Mouse (Mus musculus) hindbrain, embryonic 15.5 days (tissue): ENCODE measurements around the gene Pcyox1. TPM values are rescaled to one million over a fixed set of nuclear protein-coding genes. Genes with fewer than 3 reads are reported as not detected.
A peak's percentile ranks its signal among the peaks of the same experiment; 100 is the strongest.

Experiments used
- ATAC-seq: fragments of 200-750 bp; cut with Nextera tagmentation; 2 replicates; pipeline ENCODE4 v1.8.0; 2017; ENCODE audit warnings: low read depth, moderate number of reproducible peaks, moderate TSS enrichment; ENCODE audit not compliant: low FRiP score
- H3K27ac ChIP-seq: fragments of 300-500 bp; sonication (generic); replicated peaks from 2 replicates; pipeline ENCODE4 v1.5.1; 2015; ENCODE audit warnings: mild to moderate bottlenecking, inconsistent platforms
- H3K27me3 ChIP-seq: fragments of 300-500 bp; sonication (generic); 2 replicates; pipeline ENCODE4 v1.6.1; 2015; ENCODE audit warnings: control low read depth, inconsistent platforms
- H3K36me3 ChIP-seq: fragments of 300-500 bp; sonication (generic); 2 replicates; pipeline ENCODE4 v1.6.1; 2015; ENCODE audit warnings: control low read depth, inconsistent platforms
- H3K4me1 ChIP-seq: fragments of 300-500 bp; sonication (generic); replicated peaks from 2 replicates; pipeline ENCODE4 v1.6.1; 2015; ENCODE audit warnings: control low read depth, inconsistent platforms
- H3K4me2 ChIP-seq: fragments of 300-500 bp; sonication (generic); 2 replicates; pipeline ENCODE4 v1.6.1; 2015; ENCODE audit warnings: moderate library complexity, mild to moderate bottlenecking, inconsistent platforms
- H3K4me3 ChIP-seq: fragments of 300-500 bp; sonication (generic); 2 replicates; pipeline ENCODE4 v1.5.1; 2015; ENCODE audit warnings: mild to moderate bottlenecking, inconsistent platforms
- H3K9ac ChIP-seq: fragments of 300-500 bp; sonication (generic); 2 replicates; pipeline ENCODE4 v1.6.1; 2015; ENCODE audit warnings: inconsistent platforms
- H3K9me3 ChIP-seq: fragments of 300-500 bp; sonication (generic); 2 replicates; pipeline ENCODE4 v1.6.1; 2016; ENCODE audit warnings: control low read depth, inconsistent platforms
- WGBS: fragments of 180-500 bp; shearing (Covaris S2); methylation state at CpG from one replicate; pipeline ENCODE4 v1.1.7; 2015; 5-methylcytosine and 5-hydroxymethylcytosine counted together
- polyA plus RNA-seq: library from polyadenylated mRNA; unstranded; fragments of >200 nt; fragmentation: Nextera tagmentation; extraction: Ambion mirVana; gene quantifications from 2 replicates; pipeline ENCODE4 v1.2.1, GENCODE M21; 2015

Pcyox1 gene
- polyA plus RNA-seq, 1 experiment from 2014 or later, result 84.7 TPM

DNA sequence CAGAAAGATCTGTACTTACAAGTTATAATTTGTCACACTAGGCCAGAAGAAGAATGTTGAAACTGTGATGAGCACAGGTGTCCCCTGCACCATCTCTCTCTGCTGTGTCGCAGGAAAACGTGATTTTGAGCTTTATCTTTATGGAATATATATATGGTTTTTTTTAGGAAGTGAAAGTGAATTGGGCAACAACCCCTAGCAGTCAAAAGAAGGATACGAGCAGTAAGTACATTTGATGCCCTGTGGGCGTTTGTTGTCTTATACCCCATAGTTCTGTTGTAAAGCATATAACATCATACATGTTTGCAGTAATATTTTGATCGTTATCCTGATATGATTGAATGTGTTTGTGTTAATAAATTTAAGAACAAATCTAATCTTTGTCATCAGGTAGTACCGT lies 21.8 kb upstream of the Pcyox1 start:
- WGBS, result 92% methylated on average over 6 of the region's 6 CpGs
- H3K27me3 ChIP-seq, result no peaks in the 10 kb centered on the region
- peaks cover 81% of the 10 kb centered on the region for H3K36me3 ChIP-seq

GRCm38 (mm10) chr6:86406306-86406705 lies 9.4 kb upstream of the Pcyox1 start:
- H3K27ac ChIP-seq, result no peak overlapping the region
- ATAC-seq, result no peak
- H3K9me3 ChIP-seq, result no peaks in the 10 kb centered on the region
- peak overlapping the region; percentile 82 for H3K4me2 ChIP-seq
- H3K36me3 ChIP-seq, result 0 out of 2 replicates have a peak, but pooled peaks cover 2% of the 10 kb centered on the region
- peaks cover 46% of the 10 kb centered on the region for H3K4me1 ChIP-seq
- H3K27me3 ChIP-seq, result no peaks in the 10 kb centered on the region
- peak overlapping the region; percentile 74 for H3K4me3 ChIP-seq
- peak overlapping the region; percentile 29; the same call in 1 of the 2 replicates for H3K9ac ChIP-seq

More for the DNA sequence above, 21.8 kb upstream of the Pcyox1 start:
- no peak overlapping the region for H3K4me2 ChIP-seq
- H3K4me1 ChIP-seq, result no peaks in the 10 kb centered on the region
- no peak for ATAC-seq
- no peak overlapping the region for H3K9ac ChIP-seq
- no peaks in the 10 kb centered on the region for H3K9me3 ChIP-seq
- no peak overlapping the region for H3K27ac ChIP-seq
- no peak overlapping the region for H3K4me3 ChIP-seq

DNA sequence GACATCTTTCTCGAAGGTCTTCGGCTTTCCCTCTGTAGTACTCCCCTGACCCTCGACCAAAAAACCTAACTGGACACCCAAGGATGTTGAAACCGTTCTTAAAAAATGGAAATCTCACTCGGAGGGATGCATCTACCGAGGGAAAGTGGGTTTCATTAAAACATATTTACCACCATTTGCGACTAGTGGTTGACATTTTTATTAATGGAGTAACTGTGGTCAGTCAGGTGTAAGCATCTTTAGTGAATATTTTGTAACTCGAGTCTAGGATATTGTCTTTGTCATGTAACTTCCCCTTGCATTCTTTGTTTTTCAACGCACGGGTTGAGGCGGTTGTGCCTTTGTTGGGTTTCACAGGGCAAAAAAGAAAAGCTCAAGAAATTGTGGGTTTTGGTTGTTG lies 8.0 kb upstream of the Pcyox1 start:
- Histone ChIP-seq H3K27me3 (no peaks in the 10 kb centered on the region), H3K4me1 (peaks cover 45% of the 10 kb centered on the region), H3K4me3 (peak overlapping the region; percentile 74), H3K36me3 (0 out of 2 replicates have a peak, but pooled peaks cover 2% of the 10 kb centered on the region), H3K9me3 (no peaks in the 10 kb centered on the region), H3K9ac (peak overlapping the region; percentile 96), H3K4me2 (peak overlapping the region; percentile 82), H3K27ac (peak overlapping the region; percentile 99)
- under 1% methylated on average over 11 of the region's 11 CpGs for WGBS
- no peak for ATAC-seq

- Histone ChIP-seq H3K4me1 (peaks cover 38% of the 10 kb centered on the region), H3K27ac (peak within 1 kb of the TSS; percentile 99), H3K36me3 (0 out of 2 replicates have a peak, but pooled peaks cover 2% of the 10 kb centered on the region), H3K9ac (peak within 1 kb of the TSS; percentile 96), H3K27me3 (no peaks in the 10 kb centered on the region), H3K4me2 (peak within 1 kb of the TSS; percentile 82), H3K4me3 (peak within 1 kb of the TSS; percentile 74), H3K9me3 (no peaks in the 10 kb centered on the region)
- ATAC-seq, result peak; percentile 97
- WGBS, result under 1% methylated on average over 60 of the region's 62 CpGs
Observed at GRCm38 (mm10) chr6:86404100-86404861, 7.3 kb upstream of the Pcyox1 start, which contains the start of gene Tia1. Gene Tia1, plus strand, starts transcription at chr6:86404219.

DNA sequence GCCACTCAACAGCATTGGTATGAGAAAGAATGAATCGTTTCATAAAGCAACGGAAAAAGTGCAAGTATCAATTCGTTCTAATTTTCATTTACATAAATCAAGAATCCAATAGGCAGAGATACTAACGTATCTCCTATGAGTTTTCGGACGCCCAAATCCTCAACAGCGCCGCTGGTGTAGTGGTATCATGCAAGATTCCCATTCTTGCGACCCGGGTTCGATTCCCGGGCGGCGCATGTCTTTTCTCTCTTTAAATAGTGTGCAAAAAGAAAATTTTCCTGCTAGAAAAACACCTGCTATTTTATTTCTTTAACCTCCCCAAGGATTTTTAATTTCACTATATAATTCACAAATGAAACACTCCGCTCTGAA lies 6.8 kb upstream of the Pcyox1 start:
- peak; percentile 79 for ATAC-seq
- 0 out of 2 replicates have a peak, but pooled peaks cover 2% of the 10 kb centered on the region for H3K36me3 ChIP-seq
- peak overlapping the region; percentile 99 for H3K27ac ChIP-seq
- peak overlapping the region; percentile 74 for H3K4me3 ChIP-seq
- H3K9me3 ChIP-seq, result no peaks in the 10 kb centered on the region
- peaks cover 32% of the 10 kb centered on the region for H3K4me1 ChIP-seq
- H3K4me2 ChIP-seq, result peak overlapping the region; percentile 82
- no peaks in the 10 kb centered on the region for H3K27me3 ChIP-seq
- peak overlapping the region; percentile 96 for H3K9ac ChIP-seq
- under 1% methylated on average over 15 of the region's 15 CpGs for WGBS

GRCm38 (mm10) chr6:86402681-86403607 lies 6.0 kb upstream of the Pcyox1 start:
- peak overlapping the region; percentile 37 for H3K9ac ChIP-seq
- no peaks in the 10 kb centered on the region for H3K9me3 ChIP-seq
- H3K4me3 ChIP-seq, result peak overlapping the region; percentile 74
- H3K27me3 ChIP-seq, result no peaks in the 10 kb centered on the region
- WGBS, result 39% methylated on average over 12 of the region's 12 CpGs
- peak overlapping the region; percentile 82 for H3K4me2 ChIP-seq
- H3K36me3 ChIP-seq, result 0 out of 2 replicates have a peak, but pooled peaks cover 2% of the 10 kb centered on the region
- ATAC-seq, result no peak
- H3K4me1 ChIP-seq, result peaks cover 28% of the 10 kb centered on the region
- peak overlapping the region; percentile 34; the same call in 1 of the 2 replicates for H3K27ac ChIP-seq

- Histone ChIP-seq H3K27me3 (no peaks in the 10 kb centered on the region), H3K9me3 (no peaks in the 10 kb centered on the region), H3K27ac (no peak overlapping the region), H3K9ac (no peak overlapping the region), H3K4me3 (peak overlapping the region; percentile 18; the same call in 1 of the 2 replicates), H3K4me2 (peak overlapping the region; percentile 48), H3K4me1 (peaks cover 20% of the 10 kb centered on the region), H3K36me3 (no peaks in the 10 kb centered on the region)
- 8% methylated on average over 9 of the region's 9 CpGs for WGBS
- ATAC-seq, result no peak
Observed at GRCm38 (mm10) chr6:86400972-86401371, 4.0 kb upstream of the Pcyox1 start.

DNA sequence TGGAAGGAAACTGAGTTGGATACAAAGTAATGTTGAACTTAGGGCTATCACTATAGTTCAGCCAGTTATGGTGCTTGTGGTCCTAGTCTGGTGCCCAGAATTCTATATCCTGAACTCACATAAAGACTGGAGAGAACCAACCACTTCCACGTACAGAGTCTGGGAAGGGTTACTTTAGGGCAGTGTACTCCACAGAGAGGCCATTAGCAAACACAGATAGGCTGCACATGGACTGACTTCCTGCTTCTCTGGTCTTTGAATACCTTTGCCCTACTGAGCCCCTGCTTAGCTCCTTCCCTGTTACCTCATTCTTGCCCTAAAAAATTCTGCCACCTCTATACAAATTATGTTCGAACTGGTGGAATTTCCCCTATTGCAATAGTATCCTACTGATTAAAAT lies 3.0 kb upstream of the Pcyox1 start:
- Histone ChIP-seq H3K9me3 (no peaks in the 10 kb centered on the region), H3K9ac (no peak overlapping the region), H3K4me3 (no peak overlapping the region), H3K27ac (no peak overlapping the region), H3K27me3 (no peaks in the 10 kb centered on the region), H3K36me3 (no peaks in the 10 kb centered on the region), H3K4me1 (peaks cover 27% of the 10 kb centered on the region), H3K4me2 (no peak overlapping the region)
- ATAC-seq, result no peak
- WGBS, result 83% methylated on average over 2 of the region's 2 CpGs

DNA sequence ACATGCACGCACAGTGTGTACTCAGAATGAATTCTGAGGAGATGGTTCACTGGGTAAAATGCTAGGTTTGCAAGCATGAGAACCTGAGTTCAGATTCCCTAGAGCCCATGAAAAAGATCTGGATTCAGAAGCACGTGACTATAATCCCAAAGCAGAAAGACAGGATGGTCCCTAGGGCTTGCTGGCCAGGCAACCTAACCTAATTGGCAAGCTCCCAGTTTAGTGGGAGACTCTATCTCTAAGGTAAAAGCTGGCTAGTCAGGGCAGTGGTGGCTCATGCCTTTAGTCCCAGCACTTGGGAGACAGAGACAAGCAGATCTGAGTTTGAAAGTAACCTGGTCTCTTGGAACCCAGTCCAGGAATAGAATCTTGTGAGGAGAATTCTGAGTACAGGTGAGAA lies 2.0 kb upstream of the Pcyox1 start:
- H3K4me1 ChIP-seq, result peaks cover 36% of the 10 kb centered on the region
- ATAC-seq, result no peak
- no peak overlapping the region for H3K27ac ChIP-seq
- H3K9me3 ChIP-seq, result no peaks in the 10 kb centered on the region
- H3K27me3 ChIP-seq, result no peaks in the 10 kb centered on the region
- H3K9ac ChIP-seq, result no peak overlapping the region
- H3K4me2 ChIP-seq, result no peak overlapping the region
- H3K4me3 ChIP-seq, result no peak overlapping the region
- peaks cover 4% of the 10 kb centered on the region; the same call in 1 of the 2 replicates for H3K36me3 ChIP-seq
- 90% methylated on average over 2 of the region's 2 CpGs for WGBS

DNA sequence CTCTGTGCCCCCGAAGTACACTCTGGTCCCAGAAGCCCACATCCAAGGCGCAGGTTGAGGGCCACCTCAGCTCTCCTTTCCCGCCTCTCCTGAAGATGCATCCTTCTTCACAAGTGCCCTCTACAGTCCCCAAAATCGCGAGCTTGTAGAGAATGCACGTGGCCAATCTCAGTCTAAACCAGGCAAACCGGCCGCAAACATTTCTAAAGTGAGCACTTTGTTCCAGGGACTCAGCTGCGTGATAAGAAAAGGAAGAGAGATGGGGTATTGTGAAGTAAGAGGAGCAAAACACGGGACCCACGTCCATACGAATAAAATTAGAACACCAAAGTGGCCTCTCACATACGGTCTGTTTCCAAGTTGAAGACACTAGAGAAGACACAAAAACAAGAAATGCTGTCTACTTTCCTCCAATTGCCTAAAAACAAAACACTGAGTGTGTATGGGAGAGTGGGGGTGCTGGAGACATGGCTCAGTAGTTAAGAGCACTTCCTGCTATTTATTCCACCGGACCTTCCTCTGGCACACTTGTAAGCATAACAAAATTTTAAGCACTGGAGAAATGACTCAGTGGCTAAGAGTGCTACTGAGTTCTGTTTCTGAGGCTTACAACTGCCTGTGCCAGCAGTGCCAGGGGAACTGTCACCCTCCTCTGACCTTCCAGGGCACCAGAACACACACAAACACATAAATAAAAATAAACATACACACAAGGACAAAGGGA lies 465 bp upstream of the Pcyox1 start:
- H3K27me3 ChIP-seq, result no peaks in the 10 kb centered on the region
- no peaks in the 10 kb centered on the region for H3K9me3 ChIP-seq
- H3K27ac ChIP-seq, result peak overlapping the region; percentile 90
- peaks cover 28% of the 10 kb centered on the region for H3K4me1 ChIP-seq
- H3K9ac ChIP-seq, result peak overlapping the region; percentile 90
- peak overlapping the region; percentile 84 for H3K4me2 ChIP-seq
- H3K36me3 ChIP-seq, result peaks cover 6% of the 10 kb centered on the region; the same call in 1 of the 2 replicates
- ATAC-seq, result peak; percentile 67
- H3K4me3 ChIP-seq, result peak overlapping the region; percentile 78
- 4% methylated on average over 14 of the region's 14 CpGs for WGBS

DNA sequence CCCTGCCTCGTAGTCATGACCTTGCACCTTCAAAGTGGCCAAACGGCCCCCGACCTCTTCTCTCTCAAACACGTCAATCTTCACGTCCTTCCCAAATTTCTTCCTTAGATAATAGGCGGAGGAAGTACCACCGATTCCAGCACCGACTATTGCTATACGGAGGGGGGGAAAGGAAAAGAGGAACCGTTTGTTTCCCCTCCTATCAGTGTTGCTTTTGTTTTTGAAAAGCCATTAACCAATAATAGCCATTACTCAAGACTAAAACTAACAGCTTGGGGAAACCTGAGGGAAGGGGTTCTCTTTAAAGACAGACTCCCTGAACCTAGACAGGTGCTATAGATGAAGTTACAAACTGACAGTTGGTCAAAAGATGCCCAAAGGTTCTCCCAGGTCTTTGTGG lies 985 bp downstream of the Pcyox1 start:
- peaks cover 18% of the 10 kb centered on the region for H3K36me3 ChIP-seq
- WGBS, result 17% methylated on average over 10 of the region's 10 CpGs
- peak overlapping the region; percentile 84 for H3K4me2 ChIP-seq
- H3K27ac ChIP-seq, result peak overlapping the region; percentile 90
- H3K9ac ChIP-seq, result peak overlapping the region; percentile 90
- H3K27me3 ChIP-seq, result no peaks in the 10 kb centered on the region
- H3K4me3 ChIP-seq, result peak overlapping the region; percentile 78
- no peaks in the 10 kb centered on the region for H3K9me3 ChIP-seq
- H3K4me1 ChIP-seq, result peaks cover 28% of the 10 kb centered on the region
- no peak for ATAC-seq
